Mouse (Mus musculus) G1E (cell line): ENCODE measurements around the gene Notch2.

Source experiments
- CTCF ChIP-seq: IDR thresholded peaks from 2 replicates; pipeline ENCODE4 v1.5.1; 2012; ENCODE audit warnings: low read depth, low read length, inconsistent platforms, mixed read lengths
- GATA1 ChIP-seq: IDR thresholded peaks from 2 replicates; pipeline ENCODE4 v1.6.1; 2012; ENCODE audit warnings: borderline replicate concordance, low read length, inconsistent platforms, mixed read lengths
- TAL1 ChIP-seq: conservative IDR thresholded peaks from 2 replicates; pipeline ENCODE4 v1.6.1; 2012; ENCODE audit warnings: low read depth, low read length, inconsistent platforms, mixed read lengths

- TF ChIP-seq GATA1 (no peak), CTCF (no peak), TAL1 (no peak)
Measured at GRCm38 (mm10) chr3:98094629-98095583, 81.6 kb downstream of the Notch2 start.
